Mouse (Mus musculus) hindbrain, embryonic 15.5 days (tissue): ENCODE data around the gene Klf16. TPM values are rescaled to one million over a fixed set of nuclear protein-coding genes. Genes with fewer than 3 reads are reported as not detected.

Experiments
- ATAC-seq: fragments of 200-750 bp; cut with Nextera tagmentation; 2 replicates; pipeline ENCODE4 v1.8.0; 2017; ENCODE audit warnings: low read depth, moderate number of reproducible peaks, moderate TSS enrichment; ENCODE audit not compliant: low FRiP score
- H3K27ac ChIP-seq: fragments of 300-500 bp; sonication (generic); replicated peaks from 2 replicates; pipeline ENCODE4 v1.5.1; 2015; ENCODE audit warnings: mild to moderate bottlenecking, inconsistent platforms
- H3K27me3 ChIP-seq: fragments of 300-500 bp; sonication (generic); 2 replicates; pipeline ENCODE4 v1.6.1; 2015; ENCODE audit warnings: control low read depth, inconsistent platforms
- H3K36me3 ChIP-seq: fragments of 300-500 bp; sonication (generic); 2 replicates; pipeline ENCODE4 v1.6.1; 2015; ENCODE audit warnings: control low read depth, inconsistent platforms
- H3K4me1 ChIP-seq: fragments of 300-500 bp; sonication (generic); replicated peaks from 2 replicates; pipeline ENCODE4 v1.6.1; 2015; ENCODE audit warnings: control low read depth, inconsistent platforms
- H3K4me2 ChIP-seq: fragments of 300-500 bp; sonication (generic); 2 replicates; pipeline ENCODE4 v1.6.1; 2015; ENCODE audit warnings: moderate library complexity, mild to moderate bottlenecking, inconsistent platforms
- H3K4me3 ChIP-seq: fragments of 300-500 bp; sonication (generic); 2 replicates; pipeline ENCODE4 v1.5.1; 2015; ENCODE audit warnings: mild to moderate bottlenecking, inconsistent platforms
- H3K9ac ChIP-seq: fragments of 300-500 bp; sonication (generic); 2 replicates; pipeline ENCODE4 v1.6.1; 2015; ENCODE audit warnings: inconsistent platforms
- H3K9me3 ChIP-seq: fragments of 300-500 bp; sonication (generic); 2 replicates; pipeline ENCODE4 v1.6.1; 2016; ENCODE audit warnings: control low read depth, inconsistent platforms
- WGBS: fragments of 180-500 bp; shearing (Covaris S2); methylation state at CpG from one replicate; pipeline ENCODE4 v1.1.7; 2015; 5-methylcytosine and 5-hydroxymethylcytosine counted together
- microRNA-seq: library from miRNA; unstranded; fragments of <30 nt; microRNA quantifications from one replicate; pipeline ENCODE4, GENCODE M21; 2016
- polyA plus RNA-seq: library from polyadenylated mRNA; unstranded; fragments of >200 nt; fragmentation: Nextera tagmentation; extraction: Ambion mirVana; gene quantifications from 2 replicates; pipeline ENCODE4 v1.2.1, GENCODE M21; 2015

The Klf16 gene
- polyA plus RNA-seq, 1 experiment from 2014 or later = 6.7 TPM

- Histone ChIP-seq H3K27me3 (no peaks in the 10 kb centered on the region), H3K27ac (no peak overlapping the region), H3K4me2 (no peak overlapping the region), H3K4me1 (no peaks in the 10 kb centered on the region; the same call in 1 of the 2 replicates), H3K9ac (no peak overlapping the region), H3K36me3 (no peaks in the 10 kb centered on the region), H3K9me3 (no peaks in the 10 kb centered on the region), H3K4me3 (no peak overlapping the region)
- WGBS = 89% methylated on average over 7 of the region's 7 CpGs
- no peak for ATAC-seq
These were observed 53.8 kb downstream of the Klf16 start for GRCm38 (mm10) chr10:80523299-80523698.

- Histone ChIP-seq H3K36me3 (no peaks in the 10 kb centered on the region), H3K9ac (no peak overlapping the region), H3K27me3 (no peaks in the 10 kb centered on the region), H3K9me3 (no peaks in the 10 kb centered on the region), H3K4me1 (no peaks in the 10 kb centered on the region), H3K4me2 (no peak overlapping the region), H3K27ac (no peak overlapping the region), H3K4me3 (no peak overlapping the region)
- no peak for ATAC-seq
- WGBS = 89% methylated on average over 2 of the region's 2 CpGs
These were observed 57.8 kb downstream of the Klf16 start for GRCm38 (mm10) chr10:80519287-80519686.

Small RNA genes lying within 50 kb of the gene (microRNA-seq; reads per million reads assigned to microRNA genes)
- not detected for gene Mir6912

Other genes with a start within 250 kb of the Klf16 start
- gene Pcsk4, start 247.8 kb downstream of the Klf16 start, polyA plus RNA-seq = 6.1 and 6.7 TPM in 2 replicates
- gene Reep6, start 247.4 kb downstream of the Klf16 start, polyA plus RNA-seq = 5.7 and 7.1 TPM in 2 replicates
- 0.76 and 1.2 TPM in 2 replicates for gene Adamtsl5, start 228.9 kb downstream of the Klf16 start, polyA plus RNA-seq
- 6.1 and 6.4 TPM in 2 replicates for gene Plk5, start 220.9 kb downstream of the Klf16 start, polyA plus RNA-seq
- 18.9 and 19.2 TPM in 2 replicates for gene Mex3d, start 189.7 kb downstream of the Klf16 start, polyA plus RNA-seq
- gene Mbd3, start 177.8 kb downstream of the Klf16 start, polyA plus RNA-seq = 213 and 229 TPM in 2 replicates
- gene Uqcr11, start 170.5 kb downstream of the Klf16 start, polyA plus RNA-seq = 711 and 737 TPM in 2 replicates
- gene Tcf3, start 143.7 kb downstream of the Klf16 start, polyA plus RNA-seq = 52.5 and 54.7 TPM in 2 replicates
- 1.6 and 1.7 TPM in 2 replicates for gene Onecut3, start 82.5 kb downstream of the Klf16 start, polyA plus RNA-seq
- gene Atp8b3, start 38.2 kb downstream of the Klf16 start, polyA plus RNA-seq = 1.2 and 1.5 TPM in 2 replicates
- 30.0 and 33.7 TPM in 2 replicates for gene Rexo1, start 15.8 kb downstream of the Klf16 start, polyA plus RNA-seq
- 134 and 159 TPM in 2 replicates for gene Abhd17a, start 13.0 kb upstream of the Klf16 start, polyA plus RNA-seq
- gene Scamp4, start 25.6 kb upstream of the Klf16 start, polyA plus RNA-seq = 64.2 and 71.6 TPM in 2 replicates
- 4.8 and 5.4 TPM in 2 replicates for gene Adat3, start 25.6 kb upstream of the Klf16 start, polyA plus RNA-seq
- 3.4 and 4.1 TPM in 2 replicates for gene Gm49322, start 28.7 kb upstream of the Klf16 start, polyA plus RNA-seq
- 109 and 127 TPM in 2 replicates for gene Csnk1g2, start 45.5 kb upstream of the Klf16 start, polyA plus RNA-seq
- 83.6 and 93.2 TPM in 2 replicates for gene Btbd2, start 79.8 kb upstream of the Klf16 start, polyA plus RNA-seq
- 56.7 and 61.0 TPM in 2 replicates for gene Mknk2, start 100.8 kb upstream of the Klf16 start, polyA plus RNA-seq
- 57.5 and 60.2 TPM in 2 replicates for gene Mob3a, start 124.7 kb upstream of the Klf16 start, polyA plus RNA-seq
- gene Izumo4, start 124.9 kb upstream of the Klf16 start, polyA plus RNA-seq = 39.2 and 46.1 TPM in 2 replicates
- gene Ap3d1, start 164.9 kb upstream of the Klf16 start, polyA plus RNA-seq = 109 and 120 TPM in 2 replicates
- 18.3 and 21.6 TPM in 2 replicates for gene Dot1l, start 177.9 kb upstream of the Klf16 start, polyA plus RNA-seq
- gene Sf3a2, start 220.9 kb upstream of the Klf16 start, polyA plus RNA-seq = 52.3 and 67.4 TPM in 2 replicates
- 130 and 133 TPM in 2 replicates for gene Plekhj1, start 221.3 kb upstream of the Klf16 start, polyA plus RNA-seq
- gene Amh, start 227.9 kb upstream of the Klf16 start, polyA plus RNA-seq = 0.14 and 0.21 TPM in 2 replicates
- 0.62 and 0.95 TPM in 2 replicates for gene Jsrp1, start 236.2 kb upstream of the Klf16 start, polyA plus RNA-seq
- gene Oaz1, start 249.3 kb upstream of the Klf16 start, polyA plus RNA-seq = 1,303 and 1,311 TPM in 2 replicates